Mouse (Mus musculus): Measurements from ENCODE around the gene Taar7d.
A peak's percentile ranks its signal among the peaks of the same experiment; 100 is the strongest.
"Not testable (repeated sequence)": the region's sequence is repeated elsewhere in the genome, so short reads cannot be mapped to it uniquely, and the experiment has no call there.

The Taar7d gene

DNA sequence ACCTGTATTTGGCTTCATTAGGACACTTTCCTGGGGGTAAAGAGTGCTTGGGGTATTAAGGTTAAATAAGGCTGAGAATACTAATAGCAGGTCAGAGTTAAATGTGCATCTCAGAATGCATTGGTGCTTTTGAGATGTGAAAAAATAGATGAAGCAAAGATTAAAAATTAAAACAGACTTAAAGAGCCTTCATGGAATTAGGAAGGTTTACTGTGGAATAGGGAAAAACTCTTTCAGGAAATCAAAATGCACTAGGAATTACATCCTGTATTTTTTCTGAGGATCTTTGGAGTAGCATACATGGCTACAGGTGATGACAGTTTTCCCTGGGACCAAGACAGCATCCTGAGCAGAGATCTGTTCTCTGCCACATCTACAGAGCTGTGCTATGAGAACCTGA, at the start of gene Taar7d:
Gene Taar7d (plus strand): TSS at position 301 of the 400 bp plus-strand sequence.
- no peak for DNase-seq

DNA sequence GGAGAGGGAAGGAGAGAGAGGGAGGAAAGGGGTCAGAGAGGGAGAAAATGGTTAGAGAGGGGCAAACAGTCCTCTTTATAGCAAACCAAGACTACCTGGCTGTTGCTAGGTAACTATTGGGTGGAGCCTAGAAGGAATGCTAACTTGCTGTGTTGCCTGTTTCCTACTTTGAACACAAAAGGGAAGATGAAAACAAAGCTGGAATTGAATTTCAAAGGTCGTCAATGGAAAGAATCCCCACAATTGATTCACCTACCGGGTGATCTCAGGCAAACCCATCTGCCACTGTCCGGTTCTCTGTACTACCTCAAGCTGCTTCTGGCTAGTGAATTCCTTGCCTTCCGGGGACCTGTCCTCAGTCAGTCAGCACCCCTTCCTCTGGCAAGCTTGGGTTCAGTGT, 49.1 kb upstream of the Taar7d start:
- no peak for DNase-seq

DNA sequence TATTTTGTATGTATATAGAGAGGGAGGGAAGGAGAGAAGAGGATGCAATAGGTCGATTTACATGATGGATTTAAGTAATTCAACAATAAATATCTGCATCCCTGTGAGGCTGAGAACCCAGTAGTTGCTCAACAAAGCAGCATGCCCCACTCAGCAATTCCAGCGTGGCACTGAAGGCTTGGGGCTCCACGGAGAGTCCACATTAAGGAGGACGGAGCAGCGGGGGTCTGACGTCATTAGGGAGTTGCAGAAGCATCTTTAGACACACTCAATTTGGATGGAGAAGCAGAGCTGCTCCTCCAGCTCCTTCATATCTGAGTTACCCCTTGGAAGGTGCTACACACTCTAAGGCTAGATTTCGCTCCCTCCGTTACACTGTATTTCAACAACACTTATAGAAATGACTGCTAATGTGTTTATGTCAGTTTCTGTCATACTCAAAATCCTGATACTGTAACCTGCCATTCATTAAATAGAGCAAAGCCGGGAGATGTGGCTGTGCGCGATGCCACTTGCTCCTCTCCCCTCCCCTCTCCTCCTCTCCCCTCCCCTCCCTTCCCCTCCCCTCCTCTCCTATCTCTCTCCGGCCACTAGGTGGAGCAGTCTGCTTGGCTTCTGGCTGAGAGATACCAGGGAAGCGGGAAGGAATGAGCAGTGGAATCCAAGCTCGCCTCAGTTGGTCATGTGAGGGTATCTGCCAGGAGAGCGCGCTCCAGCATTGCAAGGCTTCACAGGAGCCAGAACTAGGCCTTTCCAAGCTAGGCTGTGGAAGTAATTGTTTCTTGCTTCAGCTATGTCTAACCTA, 47.9 kb upstream of the Taar7d start:
- DNase-seq = peak; percentile 41 to 42

DNA sequence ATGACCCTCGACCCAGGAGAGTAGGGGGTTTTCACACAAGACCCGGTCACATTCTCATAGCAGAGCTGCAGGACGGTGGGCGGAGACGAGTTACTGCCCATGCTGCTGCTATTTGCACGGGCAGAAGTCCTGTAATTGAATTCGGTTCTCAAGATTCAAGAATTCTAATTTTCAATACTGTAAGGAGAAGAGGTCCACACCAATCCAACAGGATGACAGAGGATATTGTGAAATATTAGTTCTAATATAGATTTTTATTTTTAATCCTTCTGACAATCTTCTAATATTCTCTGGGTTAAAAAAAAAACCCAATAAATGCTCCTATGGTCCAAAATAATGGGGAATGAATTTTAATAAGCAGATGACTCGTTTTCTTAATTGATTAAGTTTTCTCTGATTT, 41.5 kb upstream of the Taar7d start, which contains the start of gene Taar6:
Gene Taar6 (minus strand): TSS at position 101 of the 400 bp plus-strand sequence.
- no peak for DNase-seq

DNA sequence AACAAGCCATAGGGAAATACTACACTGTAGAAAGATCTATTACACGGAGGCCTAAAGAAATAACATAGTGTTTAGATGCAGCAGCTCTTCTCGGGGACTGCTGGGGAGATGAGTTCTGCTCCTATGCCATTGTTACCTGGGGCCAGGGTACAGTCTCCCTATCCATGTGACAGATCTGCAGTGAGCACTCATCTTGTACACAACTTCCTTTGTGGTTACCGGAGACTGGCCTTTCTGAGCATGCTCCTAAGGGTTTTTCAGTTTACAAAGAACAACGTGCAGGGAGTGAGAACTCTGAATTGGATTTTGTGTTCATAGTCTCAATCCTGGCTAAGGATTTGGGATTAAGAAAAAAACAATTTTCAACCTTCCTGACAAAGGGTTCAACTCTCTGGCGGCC, 40.6 kb upstream of the Taar7d start:
- DNase-seq = no peak

DNA sequence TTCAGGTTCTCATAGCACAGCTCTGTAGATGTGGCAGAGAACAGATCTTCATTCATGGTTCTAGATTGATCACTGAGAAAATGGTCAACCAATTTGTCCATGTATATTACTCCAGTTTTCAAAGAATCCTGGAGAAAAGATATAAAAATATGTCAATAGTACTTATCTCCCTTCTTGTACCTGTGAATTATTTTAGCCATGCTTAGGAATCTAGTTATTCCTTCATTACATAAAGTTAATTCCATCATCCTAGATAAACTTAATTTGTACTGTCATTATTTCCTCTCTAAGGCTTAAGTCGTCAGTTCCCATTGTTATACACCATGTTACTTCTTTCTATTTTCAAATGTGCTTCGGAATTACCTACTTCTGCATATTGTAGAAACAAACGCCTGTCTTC, 33.6 kb upstream of the Taar7d start, which contains the start of gene Taar7a:
Gene Taar7a (minus strand): TSS at position 101 of the 400 bp plus-strand sequence.
- no peak for DNase-seq

DNA sequence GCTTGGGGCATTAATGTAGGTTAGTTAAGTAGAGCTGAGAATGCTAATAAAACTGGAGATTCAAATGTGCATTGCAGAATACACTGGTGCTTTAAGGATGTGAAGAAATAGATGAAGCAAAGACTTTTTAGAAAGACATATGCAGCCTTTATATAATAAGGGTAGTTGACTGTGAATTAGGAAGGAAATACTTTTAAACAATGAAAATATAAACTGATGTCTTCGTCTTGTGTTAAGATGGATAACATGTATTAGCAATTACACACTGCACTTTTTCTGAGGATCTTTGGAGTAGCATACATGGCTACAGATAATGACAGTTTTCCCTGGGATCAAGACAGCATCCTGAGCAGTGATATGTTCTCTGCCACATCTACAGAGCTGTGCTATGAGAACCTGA, 27.4 kb upstream of the Taar7d start, which contains the start of gene Taar7b:
Gene Taar7b (plus strand): TSS at position 301 of the 400 bp plus-strand sequence.
- DNase-seq = no peak

DNA sequence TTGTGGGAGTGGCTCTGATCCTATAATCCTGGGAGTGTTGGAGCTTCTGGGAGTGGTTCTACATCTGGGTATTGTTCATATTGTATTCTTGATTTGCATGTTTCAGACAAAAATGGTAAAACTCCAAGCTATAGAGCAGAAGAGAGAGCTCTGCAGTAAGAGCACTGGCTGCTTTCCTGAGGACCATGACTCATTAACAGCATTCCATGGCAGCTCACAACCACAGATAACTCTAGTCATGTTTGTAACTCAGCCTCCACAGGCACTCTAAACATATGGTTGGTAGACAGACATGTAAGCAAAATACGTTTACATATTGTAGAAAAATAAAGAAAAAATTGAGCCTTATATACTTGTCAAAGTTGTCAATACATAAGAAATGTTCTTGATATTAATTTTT, 20.6 kb upstream of the Taar7d start:
- no peak for DNase-seq

DNA sequence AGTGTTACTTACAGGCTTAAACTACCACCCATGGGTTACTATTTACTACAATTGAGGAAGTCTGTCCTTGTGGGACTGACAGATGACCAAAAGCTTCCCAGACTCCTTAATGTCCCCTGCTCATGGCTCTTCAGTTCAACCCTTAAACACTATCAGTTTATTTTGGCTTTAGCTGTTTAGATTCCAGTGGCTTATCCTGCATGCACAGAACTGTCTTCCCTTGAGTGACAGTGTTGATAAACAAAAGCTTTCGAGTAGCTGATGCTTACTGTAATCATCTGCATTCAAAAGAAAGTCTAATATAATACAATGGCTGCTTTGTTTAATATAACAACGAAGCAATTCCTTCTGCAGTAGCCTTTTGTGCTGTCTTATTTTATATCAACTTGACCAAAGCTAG, 20.0 kb upstream of the Taar7d start:
- DNase-seq = no peak

DNA sequence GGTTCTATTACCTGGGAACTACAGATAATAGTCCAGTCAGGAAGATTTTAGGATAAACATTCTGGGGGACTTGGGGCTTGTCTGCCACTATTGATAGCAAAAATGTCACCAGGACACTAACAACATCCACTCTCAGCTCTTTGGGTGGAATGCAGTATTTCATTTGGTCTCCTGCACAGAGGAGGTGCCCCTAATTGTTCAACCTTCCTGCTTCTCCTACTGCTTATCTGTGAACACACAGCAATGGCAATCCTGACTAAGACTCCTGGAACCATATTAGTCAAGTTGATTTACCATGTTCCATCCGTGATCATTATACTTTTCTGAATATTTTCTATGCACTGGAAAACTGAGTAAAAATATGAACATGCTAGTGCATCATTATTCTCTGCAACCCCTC, 18.9 kb upstream of the Taar7d start:
- no peak for DNase-seq

DNA sequence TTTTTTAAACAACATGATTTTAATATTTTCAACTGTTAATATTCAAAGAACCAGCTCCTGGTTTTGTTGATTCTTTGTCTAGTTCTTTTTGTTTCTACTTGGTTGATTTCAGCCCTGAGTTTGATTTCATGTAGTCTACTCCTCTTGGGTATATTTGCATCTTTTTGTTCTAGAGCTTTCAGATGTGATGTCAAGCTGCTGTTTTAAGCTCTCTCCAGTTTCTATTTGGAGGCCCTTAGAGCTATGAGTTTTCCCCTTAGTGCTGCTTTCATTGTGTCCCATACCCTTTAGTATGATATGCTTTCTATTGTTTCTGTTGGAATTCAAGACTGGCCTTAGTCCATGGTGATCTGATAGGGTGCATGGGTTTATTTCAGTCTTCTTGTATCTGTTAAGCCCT, 4.3 kb downstream of the Taar7d start:
- DNase-seq = no peak

DNA sequence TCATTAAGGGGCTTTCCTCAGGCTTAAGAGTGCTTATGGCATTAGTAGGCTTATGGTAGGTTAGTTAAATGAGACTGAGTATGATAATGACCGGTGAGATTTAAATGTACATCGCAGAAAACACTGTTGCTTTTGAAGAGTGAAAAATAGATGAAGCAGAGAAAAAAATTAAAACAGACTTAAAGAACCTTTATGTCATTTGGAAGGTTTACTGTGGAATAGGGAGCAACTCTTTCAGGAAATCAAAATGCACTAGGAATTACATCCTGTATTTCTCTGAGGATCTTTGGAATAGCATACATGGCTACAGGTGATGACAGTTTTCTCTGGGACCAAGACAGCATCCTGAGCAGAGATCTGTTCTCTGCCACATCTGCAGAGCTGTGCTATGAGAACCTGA, 10.3 kb downstream of the Taar7d start, which contains the start of gene Taar7e:
Gene Taar7e (plus strand): TSS at position 301 of the 400 bp plus-strand sequence.
- DNase-seq = no peak

DNA sequence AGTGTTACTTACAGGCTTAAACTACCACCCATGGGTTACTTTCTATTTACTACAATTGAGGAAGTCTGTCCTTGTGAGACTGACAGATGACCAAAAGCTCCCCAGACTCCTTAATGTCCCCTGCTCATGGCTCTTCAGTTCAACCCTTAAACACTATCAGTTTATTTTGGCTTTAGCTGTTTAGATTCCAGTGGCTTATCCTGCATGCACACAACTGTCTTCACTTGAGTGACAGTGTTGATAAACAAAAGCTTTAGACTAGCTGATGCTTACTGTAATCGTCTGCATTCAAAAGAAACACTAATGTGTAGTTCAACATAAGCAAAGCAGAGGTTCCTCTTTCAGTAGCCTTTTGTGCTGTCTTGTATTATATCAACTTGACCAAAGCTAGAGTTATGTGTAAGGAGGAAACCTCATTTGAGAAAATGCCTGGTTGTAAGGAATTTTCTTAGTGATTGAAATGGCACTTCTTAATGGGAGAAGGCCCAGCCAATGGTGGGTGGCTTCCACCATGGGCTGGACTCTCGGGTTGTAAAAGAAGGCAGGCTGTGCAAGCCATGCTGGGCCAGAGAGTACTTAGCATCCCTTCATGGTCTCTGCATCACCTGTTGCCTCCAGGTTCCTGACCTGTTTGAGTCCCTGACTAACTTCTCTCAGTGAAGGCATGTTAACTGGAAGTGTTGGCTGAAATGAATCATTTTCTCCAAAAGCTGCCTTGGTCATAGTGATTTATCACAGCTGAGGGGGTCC, 13.3 kb downstream of the Taar7d start:
- DNase-seq = no peak

DNA sequence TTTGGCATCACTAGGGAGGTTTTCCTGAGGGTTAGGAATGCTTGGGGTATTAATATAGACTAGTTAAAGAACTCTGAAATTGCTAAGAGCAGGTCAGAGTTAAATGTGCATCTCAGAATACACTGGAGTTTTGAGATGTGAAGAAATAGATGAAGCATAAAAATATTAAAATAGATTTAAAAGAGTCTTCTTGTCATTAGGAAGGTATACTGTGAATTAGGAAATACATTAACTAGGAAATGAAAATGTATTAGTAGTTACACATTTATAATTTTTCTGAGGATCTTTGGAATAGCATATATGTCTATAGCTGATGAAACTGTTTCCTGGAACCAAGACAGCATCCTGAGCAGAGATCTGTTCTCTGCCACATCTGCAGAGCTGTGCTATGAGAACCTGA, 22.2 kb downstream of the Taar7d start, which contains the start of gene Taar7f:
Gene Taar7f (plus strand): TSS at position 301 of the 400 bp plus-strand sequence.
- no peak for DNase-seq

DNA sequence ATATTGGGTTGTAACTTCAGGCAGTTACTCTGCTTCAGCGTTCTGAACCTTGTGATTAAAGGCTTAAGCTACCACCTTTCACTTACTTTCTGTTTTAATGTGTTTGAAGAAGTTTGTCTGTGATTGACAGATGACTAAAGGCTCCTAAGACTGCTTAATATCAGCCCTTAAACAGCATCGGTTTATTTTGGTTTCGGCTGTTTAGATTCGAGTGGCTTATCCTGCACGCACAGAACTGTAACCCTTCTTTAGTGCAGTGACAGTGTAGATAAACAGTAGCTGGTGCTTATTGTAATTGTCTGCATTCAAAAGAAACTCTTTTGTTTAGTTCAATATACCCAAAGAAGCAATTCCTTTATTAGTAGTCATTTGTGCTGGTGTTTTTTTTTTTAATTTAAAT, 25.0 kb downstream of the Taar7d start:
- no peak for DNase-seq

DNA sequence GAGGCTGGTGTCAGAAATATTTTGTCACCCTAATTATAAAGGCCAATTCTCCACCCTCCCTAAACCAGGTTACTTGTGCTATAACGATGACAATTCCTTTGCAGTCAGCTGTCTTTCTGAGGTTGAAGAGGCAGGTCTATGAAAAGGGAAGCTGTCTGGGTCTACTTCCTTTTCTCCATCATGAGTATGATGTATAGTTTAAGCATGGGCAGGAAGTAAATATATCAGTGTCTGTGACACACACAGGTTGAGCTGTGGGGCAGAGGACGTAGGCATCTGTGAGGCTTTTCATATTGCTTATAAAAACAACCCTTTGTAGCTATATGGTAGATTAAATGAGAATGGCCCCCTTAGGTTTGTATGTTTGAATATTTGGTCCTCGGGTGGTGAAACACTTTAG, 32.0 kb downstream of the Taar7d start:
- DNase-seq = no peak

DNA sequence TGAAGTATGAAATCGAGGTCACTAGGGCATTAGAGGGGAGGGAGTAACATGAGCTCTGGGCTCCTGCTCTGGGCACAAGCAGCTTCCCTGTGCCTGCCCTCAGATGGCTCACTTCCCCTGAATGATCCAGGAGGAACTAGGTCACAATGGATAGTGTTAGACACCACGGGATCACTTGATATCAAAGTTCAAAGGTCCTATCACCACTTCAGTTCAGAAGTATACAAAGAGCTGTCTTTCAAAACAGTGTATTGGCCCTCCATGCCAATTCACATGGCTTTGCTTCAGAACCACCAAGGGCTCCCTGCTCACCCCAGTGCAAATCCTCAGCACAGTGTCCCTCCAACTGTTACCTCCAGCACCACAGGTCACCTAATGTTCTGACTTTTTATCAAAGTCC, 47.7 kb downstream of the Taar7d start:
- not testable (repeated sequence) for DNase-seq

DNA sequence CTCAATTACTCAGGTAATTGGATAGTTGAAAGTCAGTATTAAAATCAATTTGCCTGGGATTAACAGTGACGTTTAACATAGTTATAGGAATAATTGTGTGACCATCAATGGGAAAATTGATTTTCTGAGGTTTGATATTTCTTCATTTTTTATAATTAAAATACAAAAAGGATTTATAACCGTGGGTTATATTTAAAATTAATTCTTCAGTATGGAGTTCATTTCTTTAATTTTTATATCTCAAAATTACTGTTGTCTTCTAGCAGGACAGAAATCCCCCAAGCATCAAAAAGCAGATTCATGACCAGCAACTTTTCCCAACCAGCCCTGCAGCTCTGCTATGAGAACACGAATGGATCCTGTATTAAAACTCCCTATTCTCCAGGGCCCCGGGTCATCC, 49.2 kb downstream of the Taar7d start, which contains the start of gene Taar8a:
Gene Taar8a (plus strand): TSS at position 301 of the 400 bp plus-strand sequence.
- DNase-seq = not testable (repeated sequence)
